Comparison of ENCODE assay signal across 23 mouse cellular contexts in the genomic region with DNA sequence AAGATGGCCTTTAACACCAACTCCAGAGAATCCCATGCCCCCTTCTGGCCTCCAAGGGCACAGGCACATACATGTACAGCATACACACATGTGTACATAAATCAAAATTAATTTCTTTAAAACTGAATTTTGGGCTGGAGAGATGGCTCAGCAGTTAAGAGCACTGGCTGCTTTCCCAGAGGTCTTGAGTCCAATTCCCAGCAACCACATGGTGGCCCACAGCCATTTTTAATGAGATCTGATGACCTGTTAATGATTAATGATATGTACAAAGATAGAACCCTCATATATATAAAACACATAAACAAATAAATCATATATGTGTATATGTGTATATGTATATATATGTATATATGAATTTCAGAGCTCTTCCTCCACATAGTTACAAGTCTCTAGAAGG.
"Had no signal": no experiment of that assay in that cellular context is flagged by ENCODE, and none has a peak within 500 bp of the region (broad histone marks: within the 10 kb centered on the region; RNA-seq: fewer than 3 reads in every experiment).

No protein-coding gene starts in this region.

- H3K27ac ChIP-seq: forebrain, embryonic 15.5 days; heart, adult 2 months; heart, embryonic 13.5 days; heart, embryonic 15.5 days; hindbrain, embryonic 13.5 days; hindbrain, embryonic 15.5 days; hindbrain, postnatal 0 days; kidney, postnatal 0 days; limb, embryonic 13.5 days; limb, embryonic 15.5 days; liver, embryonic 12.5 days; liver, embryonic 14.5 days had no signal

- H3K36me3 ChIP-seq: forebrain, embryonic 15.5 days; heart, embryonic 13.5 days; heart, embryonic 15.5 days; hindbrain, embryonic 13.5 days; hindbrain, embryonic 15.5 days; limb, embryonic 13.5 days; limb, embryonic 15.5 days; liver, embryonic 12.5 days had no signal

- H3K9ac ChIP-seq: forebrain, embryonic 15.5 days; forebrain, postnatal 0 days; heart, embryonic 13.5 days; heart, embryonic 15.5 days; hindbrain, embryonic 13.5 days; hindbrain, embryonic 15.5 days; limb, embryonic 13.5 days; limb, embryonic 15.5 days; liver, embryonic 12.5 days; liver, embryonic 14.5 days had no signal

- H3K9me3 ChIP-seq: forebrain, embryonic 15.5 days; heart, embryonic 13.5 days; heart, embryonic 15.5 days; hindbrain, embryonic 13.5 days; hindbrain, embryonic 15.5 days; limb, embryonic 13.5 days; limb, embryonic 15.5 days; liver, embryonic 12.5 days had no signal

- H3K4me3 ChIP-seq: forebrain, embryonic 15.5 days; heart, adult 2 months; heart, embryonic 13.5 days; heart, embryonic 15.5 days; hindbrain, embryonic 13.5 days; hindbrain, embryonic 15.5 days; limb, embryonic 13.5 days; limb, embryonic 15.5 days; liver, embryonic 12.5 days had no signal

- DNase-seq: forebrain, postnatal 0 days; gastrocnemius, postnatal 14 days; gastrocnemius, postnatal 36 days; heart, adult 11 months; heart, adult 2 months; heart, postnatal 14 days; heart, postnatal 36 days; kidney, adult 18-20 months; layer of hippocampus, adult 9-11 months; layer of hippocampus, postnatal 36 days; left cerebral cortex, postnatal 4 days had no signal

- H3K4me2 ChIP-seq: forebrain, embryonic 15.5 days; heart, embryonic 11.5 days; heart, embryonic 13.5 days; heart, embryonic 15.5 days; hindbrain, embryonic 13.5 days; hindbrain, embryonic 15.5 days; limb, embryonic 13.5 days; limb, embryonic 15.5 days; liver, embryonic 12.5 days had no signal

- H3K4me1 ChIP-seq: forebrain, embryonic 15.5 days; heart, embryonic 13.5 days; heart, embryonic 15.5 days; hindbrain, embryonic 13.5 days; hindbrain, embryonic 15.5 days; limb, embryonic 13.5 days; limb, embryonic 15.5 days; liver, embryonic 12.5 days had no signal

- H3K27me3 ChIP-seq: forebrain, embryonic 15.5 days; heart, embryonic 15.5 days; hindbrain, embryonic 13.5 days; hindbrain, embryonic 15.5 days; limb, embryonic 13.5 days; limb, embryonic 15.5 days; liver, embryonic 12.5 days had no signal

- ATAC-seq: forebrain, embryonic 15.5 days; forebrain, postnatal 0 days; hindbrain, postnatal 0 days; liver, embryonic 12.5 days had no signal
